Mouse (Mus musculus): ENCODE measurements around the gene Kdm6a. TPM values are rescaled to one million over a fixed set of nuclear protein-coding genes. Genes with fewer than 3 reads are reported as not detected.

Gene Kdm6a
- total RNA-seq, 1 experiment from 2014 or later = 97.0 TPM

Other genes with a start within 250 kb of the Kdm6a start
- gene Dusp21, start 16.7 kb upstream of the Kdm6a start, total RNA-seq (2021) = not detected in 2 replicates

Measured in adrenal gland, postnatal 25 days (tissue).